Mouse (Mus musculus) hematopoietic stem cell, adult 5-6 weeks (primary cell): ENCODE measurements at regions not wholly inside any gene's neighbourhood (a gene's known extent, or its start where the extent isn't known, plus 50 kb on each side); places are given as distances from the start of the nearest gene placed in this dataset.
A peak's percentile ranks its signal among the peaks of the same experiment; 100 is the strongest.

Source experiments
- ATAC-seq, 2 experiments: fragments of 125-278 bp in 1 of 2; replicated peaks in 1 of 2; 2 replicates each; pipeline ENCODE4 v1.8.0; 2016 to 2017; ENCODE audit warnings: inconsistent platforms in 2 of 2, mild to moderate bottlenecking in 2 of 2, moderate number of reproducible peaks in 2 of 2, low read depth in 1 of 2, moderate TSS enrichment in 1 of 2; ENCODE audit not compliant: low FRiP score in 2 of 2, poor library complexity in 2 of 2, severe bottlenecking in 2 of 2, insufficient read depth in 1 of 2, low TSS enrichment in 1 of 2

DNA sequence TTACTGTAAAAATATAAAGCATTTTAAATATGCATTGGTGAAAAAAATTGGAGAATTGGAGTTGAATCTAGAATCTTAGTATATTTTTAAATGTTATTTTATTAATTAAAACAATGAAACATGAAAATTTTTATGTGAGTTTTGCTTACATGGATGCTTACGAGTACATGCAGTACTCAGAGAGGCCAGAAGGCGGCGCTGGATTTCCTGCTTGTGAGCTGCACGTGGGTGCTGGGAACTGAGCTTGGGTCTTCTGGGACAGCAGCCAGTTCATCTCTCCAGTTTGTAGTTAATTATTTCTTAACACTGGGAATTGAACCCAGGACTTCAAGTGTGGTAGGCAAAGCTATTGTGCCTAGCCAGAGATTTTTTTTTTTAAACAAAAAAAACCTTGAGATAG lies 85.5 kb downstream of the Zfp281 start:
- ATAC-seq = no peak

DNA sequence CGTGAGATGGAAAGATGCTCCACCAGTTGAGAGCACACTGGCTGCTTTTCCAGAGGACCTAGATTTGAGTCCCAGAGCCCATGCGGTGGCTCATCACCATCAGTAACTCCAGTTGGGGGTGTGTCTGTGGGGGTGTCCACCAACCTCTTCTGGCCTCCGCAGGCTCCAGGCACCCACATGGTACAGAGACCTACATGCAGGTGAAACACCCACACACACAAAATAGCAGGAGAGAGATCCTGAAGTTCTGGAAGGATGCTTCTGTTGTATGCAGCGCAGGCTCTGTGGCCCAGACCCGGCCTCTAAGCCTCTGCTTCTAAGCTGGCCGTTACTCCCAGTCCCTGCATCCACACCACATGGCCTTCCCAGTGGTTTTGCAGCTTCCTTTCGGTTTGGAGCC lies 86.5 kb downstream of the Zfp281 start:
- no peak for ATAC-seq

DNA sequence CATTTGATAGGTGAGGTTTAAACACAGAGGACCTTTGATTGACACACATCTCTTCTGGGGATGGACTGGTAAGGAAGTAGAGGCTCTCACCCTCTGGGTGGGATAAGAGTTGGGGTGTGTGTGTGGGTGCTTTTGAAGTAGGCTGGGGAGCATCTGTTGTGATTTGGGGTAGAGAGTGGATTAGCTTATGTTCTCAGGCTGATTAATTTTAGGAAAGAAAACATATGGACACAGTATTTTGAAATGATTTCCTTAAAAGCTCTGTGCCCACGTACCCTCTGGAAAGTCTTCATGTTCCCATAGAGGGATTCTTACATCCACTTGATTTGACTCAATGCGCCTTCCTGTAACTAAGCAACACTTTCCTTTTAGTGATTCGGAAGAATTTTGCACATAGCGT lies 89.4 kb downstream of the Zfp281 start:
- no peak for ATAC-seq

DNA sequence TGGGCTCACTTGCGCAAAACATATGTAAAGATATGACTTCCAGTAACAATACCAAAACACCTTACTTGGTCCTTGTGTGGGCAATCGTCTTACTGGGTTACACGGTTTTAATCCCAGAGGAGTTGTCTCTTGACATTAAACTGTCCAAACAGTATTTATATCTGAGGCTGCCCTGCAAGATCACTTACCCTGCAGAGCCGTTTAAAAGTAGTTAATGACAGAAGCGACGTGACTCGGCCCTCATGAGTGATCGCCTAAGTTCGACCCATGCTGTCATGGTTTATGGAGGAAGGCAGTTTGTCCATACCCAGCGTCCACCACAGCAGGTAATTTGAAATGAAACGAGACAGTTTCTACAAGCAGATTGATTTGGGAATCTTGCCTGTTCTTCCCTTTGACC lies 90.3 kb downstream of the Zfp281 start:
- ATAC-seq = no peak

DNA sequence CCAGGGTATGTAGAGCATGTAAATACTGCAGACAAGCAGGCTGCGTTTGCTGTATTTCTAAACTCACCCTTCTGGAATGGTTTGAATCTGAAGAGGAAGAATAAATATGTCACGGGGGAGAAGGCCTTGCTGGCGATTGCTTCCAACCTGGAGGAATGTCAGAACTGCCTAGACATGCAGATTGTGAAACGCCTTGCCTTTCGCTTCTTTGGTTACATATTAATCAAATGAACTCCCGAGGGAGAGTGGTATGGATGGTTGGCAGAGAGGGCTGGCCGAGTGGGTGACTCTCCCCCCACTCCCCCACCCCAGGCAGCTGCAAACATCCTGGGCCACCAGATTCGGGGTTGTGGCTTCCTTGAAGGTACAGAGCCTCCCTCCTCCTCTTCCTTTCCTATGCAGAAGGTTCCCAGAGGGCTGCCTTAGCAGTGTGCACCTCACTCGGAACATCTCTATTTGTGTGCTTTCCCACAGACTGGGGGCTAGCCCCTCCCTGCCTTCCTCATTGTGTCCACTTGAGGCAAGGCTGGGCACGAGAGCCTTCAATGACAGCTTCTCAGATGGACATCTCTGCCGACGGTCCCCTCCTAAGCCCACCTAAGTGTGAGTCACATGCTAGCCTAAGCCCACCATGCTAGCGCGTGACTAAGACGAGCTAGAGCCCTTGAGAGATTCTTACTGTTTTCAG lies 93.3 kb downstream of the Zfp281 start:
- ATAC-seq = no peak

DNA sequence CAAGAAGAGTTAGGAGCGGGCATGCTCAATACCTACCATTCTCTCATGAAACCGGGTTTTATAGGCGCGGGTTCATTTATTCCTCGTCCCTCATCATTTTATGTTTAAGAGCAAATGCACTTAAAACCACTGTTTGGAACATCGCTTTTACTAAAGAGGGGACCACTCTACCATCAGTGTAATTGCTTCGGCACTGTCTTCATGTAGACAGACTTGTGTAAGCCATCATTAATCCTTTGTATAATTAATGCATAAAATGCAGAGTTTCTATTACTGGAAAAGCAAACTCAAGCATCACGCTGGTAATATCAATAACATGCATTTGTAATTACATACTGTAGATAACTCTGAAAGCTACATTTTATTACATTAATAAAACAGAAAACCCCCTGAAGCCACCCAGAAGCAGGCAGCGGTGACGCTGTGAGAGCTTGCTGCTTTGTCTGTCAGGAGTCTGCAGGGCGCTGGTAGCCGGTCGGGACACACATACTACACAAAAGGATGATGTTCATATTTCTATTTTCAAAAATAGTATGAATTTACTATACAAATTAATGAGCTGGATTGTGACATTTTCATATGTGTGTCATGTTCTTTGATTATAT lies 99.2 kb downstream of the Zfp281 start:
- ATAC-seq = no peak

DNA sequence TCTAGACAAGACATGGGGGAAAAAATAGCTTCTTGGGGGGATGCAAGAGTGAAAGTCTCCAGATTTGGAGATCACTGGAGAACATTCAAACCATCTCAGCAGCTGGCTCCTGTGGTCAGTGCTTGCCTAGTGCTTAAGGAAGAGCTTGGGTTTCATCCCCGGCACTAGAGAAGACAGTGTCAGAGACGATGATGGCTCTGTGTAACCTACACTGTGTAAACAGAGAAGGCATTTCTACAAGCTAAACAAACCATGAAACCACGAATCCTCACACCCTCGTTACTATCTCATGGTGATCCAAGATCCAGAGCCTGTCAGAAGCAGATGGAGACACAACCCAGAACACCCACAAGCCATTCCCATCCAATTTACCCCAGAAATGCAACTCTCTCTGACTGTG lies 100.5 kb downstream of the Zfp281 start:
- ATAC-seq = no peak

DNA sequence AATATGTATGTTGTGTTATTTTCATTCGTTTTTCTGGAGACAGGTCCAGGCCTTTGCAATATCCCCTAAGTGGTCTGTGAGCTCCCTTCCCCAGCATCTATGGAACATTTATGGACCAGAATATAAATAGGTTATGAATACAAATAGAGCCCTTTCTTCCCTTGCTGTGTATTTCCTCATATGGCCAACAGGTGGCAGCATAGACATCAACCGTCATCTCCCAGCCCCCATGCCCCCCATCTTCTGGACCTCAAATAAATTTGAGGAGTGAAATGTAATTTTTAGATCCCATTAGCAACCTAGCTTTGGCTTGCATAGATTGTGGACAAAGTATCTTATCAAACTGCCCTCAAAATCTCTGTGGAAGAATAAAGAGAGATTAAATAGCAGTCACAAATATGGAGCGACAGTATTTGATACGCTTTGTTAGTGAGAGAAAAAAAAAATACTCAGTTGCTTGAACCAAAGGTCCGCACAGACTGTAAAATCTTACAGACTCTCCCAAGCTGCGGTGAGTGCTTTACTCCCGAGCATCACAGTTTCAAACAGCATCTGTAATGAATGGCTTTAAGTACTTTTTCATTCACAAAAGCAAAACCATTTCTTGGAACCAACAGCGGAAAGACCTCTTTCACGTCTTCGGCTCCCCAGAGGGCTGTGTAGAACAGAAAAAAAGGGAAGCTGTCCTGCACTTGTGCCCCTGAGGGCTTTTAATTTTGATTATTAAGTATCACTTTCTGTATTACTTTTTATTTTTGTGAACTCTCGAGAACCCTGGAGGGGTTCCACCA lies 101.6 kb downstream of the Zfp281 start:
- ATAC-seq = no peak; a peak in 2 of 4 replicates

DNA sequence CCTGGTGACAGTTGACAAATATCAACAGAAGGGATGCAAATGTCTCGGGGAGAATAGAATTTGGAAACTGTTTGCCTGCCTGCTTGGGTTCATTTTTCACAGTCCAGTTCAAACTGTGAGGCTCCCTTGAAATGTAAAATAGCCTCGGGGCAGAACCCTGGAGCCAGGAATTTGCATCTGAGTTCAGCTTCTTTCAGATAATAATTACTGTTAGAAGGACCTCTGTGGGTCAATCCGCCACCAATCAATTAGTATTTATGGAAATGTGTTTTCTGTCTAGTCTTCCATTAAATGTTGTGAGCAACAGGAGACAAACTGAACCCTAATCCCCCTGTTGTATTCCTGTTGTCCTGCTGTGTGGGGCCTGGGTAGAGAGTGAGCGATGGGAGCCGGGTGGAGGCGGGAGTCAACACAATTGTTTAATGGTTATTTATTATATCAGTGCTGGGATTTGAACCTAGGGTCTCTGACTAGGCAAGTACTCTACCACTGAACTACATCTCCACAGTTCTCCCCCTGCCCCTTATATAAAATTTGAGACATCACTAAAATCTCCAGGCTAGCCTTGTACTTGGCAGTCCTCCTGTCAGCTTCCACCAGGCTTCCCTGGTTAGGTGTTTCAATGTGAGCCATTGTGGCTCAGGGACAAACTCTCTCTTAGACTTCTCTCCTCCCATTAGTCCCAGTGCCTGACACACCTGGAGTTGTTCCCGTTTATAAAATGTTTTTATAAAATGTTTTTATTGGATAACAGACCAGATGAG lies 103.3 kb downstream of the Zfp281 start:
- ATAC-seq = no peak

DNA sequence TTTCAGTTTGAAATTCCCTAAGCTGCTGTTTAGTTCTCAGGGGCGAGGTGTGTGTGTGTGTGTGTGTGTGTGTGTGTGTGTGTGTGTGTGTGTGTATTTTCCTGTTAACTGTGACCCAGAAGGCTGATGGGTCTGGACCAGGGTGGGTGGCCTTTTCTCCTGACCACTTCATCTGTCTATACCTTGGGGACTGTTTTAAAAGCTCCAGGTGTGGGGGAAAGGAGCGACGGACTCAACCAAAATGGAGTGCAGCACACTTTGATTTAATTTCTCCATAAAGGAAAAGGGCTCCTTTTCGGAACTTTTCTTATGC lies 103.9 kb downstream of the Zfp281 start:
- no peak for ATAC-seq

DNA sequence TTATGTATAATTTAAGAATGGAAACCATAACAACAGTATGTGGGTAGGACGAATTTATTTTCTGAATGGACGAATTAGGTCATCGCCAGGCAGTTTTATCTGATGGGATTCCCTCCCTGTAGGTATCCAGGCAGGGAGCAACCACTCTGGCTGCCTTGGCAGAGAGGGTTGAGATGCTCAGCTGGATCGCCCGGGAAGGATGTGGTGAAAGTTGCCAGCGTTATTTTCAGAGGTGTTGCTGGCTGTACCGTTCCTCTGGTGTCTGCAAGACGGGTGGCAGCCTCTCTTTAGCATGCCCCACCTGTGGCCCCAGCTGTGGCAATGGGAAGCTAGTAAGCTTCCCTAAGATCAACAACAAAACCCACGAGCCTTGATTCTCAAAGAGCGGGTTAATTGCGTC lies 105.9 kb downstream of the Zfp281 start:
- ATAC-seq = no peak

DNA sequence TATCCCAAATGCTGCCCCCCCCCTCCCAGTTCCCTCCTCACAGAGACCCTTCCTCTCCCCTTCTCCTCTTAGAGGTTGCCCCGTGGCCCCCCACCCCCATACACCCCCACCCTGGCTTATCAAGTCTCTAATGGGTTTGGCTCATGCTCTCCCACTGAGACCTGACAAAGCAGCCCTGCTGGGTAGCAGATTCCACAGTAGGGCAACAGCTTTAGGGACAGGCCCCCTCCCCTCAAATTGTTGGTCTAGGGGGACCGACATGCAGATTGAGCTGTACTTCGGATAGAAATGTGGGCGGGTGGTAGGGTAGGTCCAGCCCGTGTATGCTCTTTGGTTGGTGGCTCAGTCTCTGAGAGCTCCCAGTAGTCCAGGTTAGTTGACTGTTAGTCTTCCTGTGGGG lies 113.3 kb downstream of the Zfp281 start:
- ATAC-seq = no peak

DNA sequence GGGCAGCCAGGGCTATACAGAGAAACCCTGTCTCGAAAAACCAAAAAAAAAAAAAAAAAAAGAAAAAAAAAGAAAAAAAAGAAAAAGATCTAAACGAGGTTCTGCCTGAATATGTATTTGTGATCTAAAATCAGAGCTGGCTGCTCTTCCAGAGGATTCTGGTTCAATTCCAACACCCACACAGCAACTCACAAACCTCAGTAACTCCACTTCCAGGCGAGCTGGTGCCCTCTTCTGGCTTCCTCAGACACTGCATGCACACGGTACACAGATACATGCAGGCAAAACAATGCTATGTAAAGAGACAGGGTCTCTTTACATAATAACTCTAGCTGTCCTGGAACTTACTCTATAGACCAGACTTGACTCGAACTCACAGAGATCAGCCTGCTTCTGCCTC lies 114.8 kb downstream of the Zfp281 start:
- no peak for ATAC-seq

DNA sequence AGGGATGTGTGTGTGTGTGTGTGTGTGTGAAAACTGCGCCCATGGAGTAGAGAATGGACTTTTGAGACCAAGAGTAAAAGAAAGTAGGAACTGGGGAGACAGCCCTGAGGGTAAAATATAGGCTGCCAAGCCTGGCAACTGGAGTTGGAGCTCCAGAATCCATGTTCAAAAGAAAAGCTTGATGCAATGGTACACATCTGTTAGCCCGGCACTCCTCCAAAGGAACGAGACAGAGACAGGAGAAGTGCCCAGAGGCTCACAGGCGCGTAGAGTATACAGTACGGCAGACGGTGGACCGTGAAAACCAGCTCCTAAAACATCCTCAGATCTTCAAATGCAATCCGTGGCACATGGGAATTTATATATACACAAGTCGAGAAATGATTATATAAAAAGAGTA lies 116.4 kb downstream of the Zfp281 start:
- ATAC-seq = no peak

DNA sequence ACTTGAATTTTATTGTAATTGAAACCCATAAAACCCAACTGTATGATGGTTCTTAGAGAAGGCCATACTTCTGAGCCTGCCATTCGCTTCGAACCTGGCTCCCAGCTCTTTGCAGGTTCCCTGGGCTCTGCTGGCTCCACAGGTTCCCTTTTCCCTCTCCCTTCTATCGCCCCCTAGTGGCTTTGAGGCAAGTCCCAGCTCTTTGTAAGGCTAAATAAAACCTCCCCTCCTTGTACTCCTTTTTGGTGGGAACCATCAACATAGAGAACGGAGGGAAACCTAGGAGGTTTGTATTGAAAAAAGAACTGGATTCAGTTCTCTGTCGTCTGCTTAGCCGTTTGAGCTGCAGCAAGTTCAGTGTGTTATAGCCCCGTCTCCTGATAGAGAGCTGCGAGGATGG lies 124.5 kb downstream of the Zfp281 start:
- ATAC-seq = peak; percentile 46 to 66; a peak in 3 of 4 replicates

DNA sequence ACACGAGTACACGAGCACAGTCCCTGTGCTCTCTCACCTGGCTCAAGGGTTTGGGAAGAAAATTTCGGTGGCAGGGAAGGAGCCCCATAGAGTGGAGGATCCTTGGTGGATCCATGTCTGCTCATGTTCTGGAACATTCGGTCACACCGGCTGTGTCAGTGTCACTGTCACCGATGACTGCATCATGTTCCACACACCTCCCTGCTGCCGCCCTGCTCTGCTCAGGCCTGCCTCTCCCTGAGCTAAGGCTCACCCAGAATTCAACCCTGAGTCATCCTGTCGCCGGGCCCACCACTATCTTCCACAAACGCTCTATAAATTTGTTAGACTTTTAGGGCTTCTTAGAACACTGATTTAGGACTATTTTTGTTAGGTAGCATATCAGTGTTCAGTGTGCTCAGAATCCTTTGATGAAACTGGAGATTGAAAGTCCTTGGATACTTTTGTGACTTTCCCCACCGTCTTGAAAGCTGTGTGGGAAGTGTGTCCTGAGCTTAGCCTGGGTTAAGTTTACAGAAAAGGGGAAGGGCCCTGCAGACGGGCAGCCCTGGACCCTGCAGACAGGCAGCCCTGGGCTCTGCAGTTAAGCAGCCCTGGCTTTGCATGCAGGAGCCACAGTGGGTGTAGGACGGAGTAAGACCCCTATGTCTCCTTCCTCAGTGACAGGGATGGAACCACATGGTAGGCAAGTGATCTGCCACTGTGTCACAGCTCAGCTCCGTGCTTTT lies 126.9 kb downstream of the Zfp281 start:
- no peak for ATAC-seq

DNA sequence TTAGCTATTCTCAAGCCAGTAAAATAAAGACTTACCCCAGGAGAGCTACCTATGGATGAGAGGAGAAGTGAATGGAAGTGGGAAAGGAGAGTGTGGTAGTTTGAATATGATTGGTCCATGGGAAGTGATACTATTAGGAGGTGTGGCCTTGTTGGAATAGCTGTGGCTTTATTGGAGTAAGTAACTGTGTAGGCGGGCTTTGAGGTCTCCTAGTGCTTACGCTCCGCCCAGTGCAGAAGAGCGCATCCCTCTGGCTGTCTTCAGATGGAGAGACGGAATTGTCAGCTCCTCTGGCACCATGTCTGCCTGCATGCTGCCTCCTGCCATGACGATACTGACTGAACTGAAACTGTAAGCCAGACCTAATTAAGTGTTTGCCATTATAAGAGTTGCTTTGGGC lies 129.6 kb downstream of the Zfp281 start:
- ATAC-seq = no peak

DNA sequence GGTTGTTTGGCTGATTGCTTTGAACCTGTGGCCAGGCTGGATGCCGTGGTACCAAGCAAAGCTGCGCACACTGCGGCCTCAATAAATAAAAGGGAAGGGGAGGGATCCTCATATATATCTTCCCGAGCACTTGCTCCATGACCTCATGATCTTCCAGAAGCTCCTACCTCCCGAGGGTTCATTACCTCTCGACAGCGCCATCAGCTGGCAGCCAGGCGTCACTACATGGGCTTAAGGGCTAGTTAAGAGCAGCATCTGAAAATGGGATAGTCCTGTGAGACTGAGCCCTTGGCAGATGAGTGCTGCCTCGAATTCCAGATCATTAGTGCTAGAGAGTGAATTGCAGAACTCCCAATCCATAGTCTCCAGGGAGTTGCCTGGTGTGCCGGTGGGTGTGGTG lies 134.0 kb downstream of the Zfp281 start:
- no peak for ATAC-seq
